In the genomic region with DNA sequence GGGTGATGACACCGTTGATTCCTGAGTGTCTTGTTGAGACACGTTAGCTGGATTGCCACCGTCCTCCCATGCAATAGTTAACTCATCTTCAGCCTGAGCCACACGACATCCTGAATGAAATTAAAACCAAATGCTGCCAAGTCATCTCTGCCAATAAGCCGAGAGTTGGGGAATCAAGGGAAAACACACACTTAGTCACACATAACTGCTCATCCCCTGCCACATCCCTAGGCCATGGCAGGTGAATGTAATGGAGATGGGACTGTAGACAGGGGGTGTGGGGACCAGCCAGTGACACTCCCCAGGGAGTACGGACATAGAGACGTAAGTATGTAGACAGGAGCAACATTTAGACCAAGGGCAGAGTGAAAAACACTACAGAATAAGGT, we compare ENCODE assay signal across 23 mouse cellular contexts. TPM values are rescaled to one million over a fixed set of nuclear protein-coding genes. Genes with fewer than 3 reads are reported as not detected.
DNase-seq lines count a peak whose midpoint lies in the region; ATAC-seq and TF ChIP-seq lines count a peak whose summit lies in the region.
"Had no signal": no experiment of that assay in that cellular context is flagged by ENCODE, and none has a peak within 500 bp of the region (broad histone marks: within the 10 kb centered on the region; RNA-seq: fewer than 3 reads in every experiment).

No protein-coding gene starts in this region.

- no peak overlapping the region for H3K27ac ChIP-seq in kidney, embryonic 14.5 days (ENCODE audit: low read depth, low read length)
- no peak overlapping the region for H3K27ac ChIP-seq in embryonic facial prominence, embryonic 15.5 days (replicated peaks)
- H3K27ac ChIP-seq: forebrain, embryonic 15.5 days; hindbrain, embryonic 10.5 days; macrophage; stomach, postnatal 0 days had no signal

- no peaks in the 10 kb centered on the region for H3K79me3 ChIP-seq in C2C12 (ENCODE audit: low read depth)

- H3K36me3 ChIP-seq in kidney, embryonic 14.5 days (ENCODE audit: control insufficient read depth, insufficient read depth, low read length), result peaks cover 28% of the 10 kb centered on the region
- peaks cover 12% of the 10 kb centered on the region for H3K36me3 ChIP-seq in C2C12 (ENCODE audit: control insufficient read depth, insufficient read depth)
- peaks cover 8% of the 10 kb centered on the region; the same call in 1 of the 2 replicates for H3K36me3 ChIP-seq in embryonic facial prominence, embryonic 15.5 days
- H3K36me3 ChIP-seq: forebrain, embryonic 15.5 days; heart, embryonic 12.5 days; hindbrain, embryonic 10.5 days had no signal

- H3K9me3 ChIP-seq in kidney, embryonic 14.5 days (ENCODE audit: control insufficient read depth, low read length), result no peaks in the 10 kb centered on the region
- no peaks in the 10 kb centered on the region for H3K9me3 ChIP-seq in embryonic facial prominence, embryonic 15.5 days (replicated peaks)
- H3K9me3 ChIP-seq: forebrain, embryonic 15.5 days; hindbrain, embryonic 10.5 days had no signal

- no peaks in the 10 kb centered on the region for H3K27me3 ChIP-seq in kidney, embryonic 14.5 days (ENCODE audit: control insufficient read depth, insufficient read depth, low read length)
- no peaks in the 10 kb centered on the region for H3K27me3 ChIP-seq in C2C12 (ENCODE audit: control insufficient read depth, insufficient read depth, insufficient read length)
- no peaks in the 10 kb centered on the region for H3K27me3 ChIP-seq in embryonic facial prominence, embryonic 15.5 days
- H3K27me3 ChIP-seq: forebrain, embryonic 15.5 days; heart, embryonic 12.5 days had no signal

- intact Hi-C loops in gastrocnemius, postnatal 14 days (cut with DNase I; ENCODE audit: low total_unique reads), result no loop called here

- no peak overlapping the region for H3K4me2 ChIP-seq in kidney, embryonic 14.5 days (replicated peaks; ENCODE audit: low read depth, low read length)
- peak overlapping the region; percentile 34 for H3K4me2 ChIP-seq in embryonic facial prominence, embryonic 15.5 days (replicated peaks)
- H3K4me2 ChIP-seq: forebrain, embryonic 15.5 days; heart, embryonic 12.5 days had no signal

- no peak overlapping the region for H3K4me3 ChIP-seq in kidney, embryonic 14.5 days (ENCODE audit: low read length)
- H3K4me3 ChIP-seq in C2C12 (ENCODE audit: insufficient read depth, poor library complexity, severe bottlenecking), result no peak overlapping the region
- no peak overlapping the region for H3K4me3 ChIP-seq in embryonic facial prominence, embryonic 15.5 days (replicated peaks)
- H3K4me3 ChIP-seq: forebrain, embryonic 15.5 days; heart, embryonic 12.5 days; hindbrain, embryonic 10.5 days had no signal

- DNase-seq in kidney, adult 8-10 months, result no peak
- DNase-seq in 3T3-L1 (ENCODE audit: low read depth, low spot score), result peak; percentile 94
- no peak for DNase-seq in embryo, embryonic 10 days (ENCODE audit: low spot score)
- no peak for DNase-seq in gastrocnemius, postnatal 14 days
- DNase-seq: adrenal gland, adult 2 months; cerebellum, adult 2 months; gastrocnemius, postnatal 25 days; heart, adult 18-20 months; heart, postnatal 10 days; kidney, adult 18-20 months; thymus, adult 2 months; thymus, postnatal 4 days had no signal

- H3ac ChIP-seq in C2C12 (ENCODE audit: control insufficient read depth, insufficient read length, low read depth), result peak overlapping the region; percentile 16

- no peak overlapping the region for H3K9ac ChIP-seq in kidney, embryonic 14.5 days (ENCODE audit: low read depth, low read length)
- H3K9ac ChIP-seq in embryonic facial prominence, embryonic 15.5 days, result no peak overlapping the region
- H3K9ac ChIP-seq: forebrain, embryonic 15.5 days; heart, embryonic 12.5 days had no signal

- TF ChIP-seq CTCF in C2C12 (IDR thresholded peaks at IDR 0.05; ENCODE audit: control insufficient read depth, insufficient read depth, insufficient read length), result no peak

- H3K79me2 ChIP-seq in C2C12 (ENCODE audit: control insufficient read depth, insufficient read depth), result no peaks in the 10 kb centered on the region

- no peaks in the 10 kb centered on the region for H3K4me1 ChIP-seq in kidney, embryonic 14.5 days (ENCODE audit: control insufficient read depth, insufficient read depth, low read length)
- H3K4me1 ChIP-seq in embryonic facial prominence, embryonic 15.5 days, result peaks cover 13% of the 10 kb centered on the region
- H3K4me1 ChIP-seq: forebrain, embryonic 15.5 days; heart, embryonic 12.5 days; hindbrain, embryonic 10.5 days had no signal

- peak; percentile 61 for ATAC-seq in kidney, embryonic 14.5 days (ENCODE audit: low FRiP score, low TSS enrichment)
- ATAC-seq in embryonic facial prominence, embryonic 15.5 days (ENCODE audit: insufficient number of reproducible peaks, low FRiP score, low TSS enrichment, low read depth), result no peak
- ATAC-seq: forebrain, embryonic 15.5 days had no signal

- 34% methylated on average over 7 of the region's 7 CpGs for WGBS in kidney, embryonic 14.5 days
- WGBS in embryonic facial prominence, embryonic 15.5 days, result 17% methylated on average over 7 of the region's 7 CpGs

TF ChIP-seq in C2C12, 6 proteins besides CTCF, POLR2A, EP300 and RAD21:
- TF ChIP-seq MAX (IDR thresholded peaks at IDR 0.05), result peak; percentile 10
- no peak for TF ChIP-seq USF1 (IDR thresholded peaks at IDR 0.05; ENCODE audit: low read depth)
- TF ChIP-seq FOSL1 (IDR thresholded peaks at IDR 0.05; ENCODE audit: insufficient read depth, low read length, poor library complexity, severe bottlenecking), result peak; percentile 19
- no peak for TF ChIP-seq MYOG (IDR thresholded peaks at IDR 0.05; ENCODE audit: control insufficient read depth, extremely low read depth, insufficient read length)
- TF ChIP-seq MYOD1 (IDR thresholded peaks at IDR 0.05; ENCODE audit: control insufficient read depth, insufficient read length, low read depth), result peak; percentile 90
- TF ChIP-seq CEBPB (IDR thresholded peaks at IDR 0.05; ENCODE audit: low read depth), result no peak

RNA-seq across cellular contexts. Expression of gene Gdnf, which starts 28.3 kb away (rescaled TPM):
- polyA plus RNA-seq in kidney, embryonic 14.5 days (2014; fragmentation: Nextera tagmentation; extraction: Ambion mirVana), result 10.0 and 13.0 TPM in 2 replicates
- polyA plus RNA-seq in C2C12 (2012; fragmentation: generic; extraction: Trizol), result 4.2 TPM
- 1.1 and 1.3 TPM in 2 replicates for polyA plus RNA-seq in embryonic facial prominence, embryonic 15.5 days (2015; fragmentation: Nextera tagmentation; extraction: Ambion mirVana)
- under 1 TPM; 0.51 to 0.57 TPM for total RNA-seq in gastrocnemius, postnatal 14 days (2021)
- total RNA-seq: liver, adult 2 months had no signal
- polyA plus RNA-seq: liver, adult 2 months; liver, embryonic 16.5 days; lung, embryonic 16.5 days; macrophage had no signal
